Mouse (Mus musculus): Measurements from ENCODE around the gene Hoxc8.

Gene Hoxc8

DNA sequence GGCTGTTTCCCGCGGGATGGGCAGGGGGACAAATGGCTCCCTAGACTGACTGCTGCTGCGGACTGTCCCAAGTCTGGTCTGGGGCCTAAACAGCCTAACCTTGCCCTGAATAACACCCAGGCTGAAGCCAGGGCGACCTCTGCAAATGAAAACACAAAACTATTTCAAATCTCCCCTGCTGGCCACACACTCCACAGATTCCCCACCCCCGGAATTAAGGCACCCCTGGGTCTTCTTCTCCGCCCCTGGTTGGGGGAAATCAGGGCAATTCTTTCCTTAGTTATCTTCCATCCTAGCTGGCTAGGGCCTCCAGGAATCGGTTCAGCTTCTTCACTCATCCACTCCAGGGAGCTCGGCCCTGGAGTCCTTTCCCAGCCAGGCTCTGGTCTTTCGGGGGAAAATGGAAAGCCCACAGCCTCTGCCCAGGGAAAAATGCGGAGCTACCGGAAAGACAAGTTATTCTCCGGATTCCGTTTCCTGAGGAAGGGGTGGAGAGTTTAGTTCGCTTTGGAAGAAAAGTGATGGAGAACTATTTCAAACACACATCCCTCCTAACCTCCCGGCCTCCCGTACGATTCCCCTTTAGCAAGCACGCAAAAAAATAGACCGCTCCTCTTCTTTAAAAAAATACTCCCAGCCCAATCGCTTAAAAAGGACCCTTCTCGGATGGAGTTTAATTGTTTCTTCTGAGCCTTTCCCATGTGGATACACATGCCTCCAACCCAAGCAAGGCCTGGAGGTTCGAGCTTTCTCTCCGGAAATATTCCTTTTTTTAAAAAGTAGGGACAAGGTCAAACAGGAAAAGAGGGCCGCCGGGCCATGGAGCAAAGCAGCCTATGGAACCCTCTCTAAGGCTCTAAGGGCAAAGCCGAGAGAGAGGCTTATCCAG is 25.2 kb upstream of the Hoxc8 start:
- no peak for DNase-seq (ENCODE audit: low read depth, low spot score)

DNA sequence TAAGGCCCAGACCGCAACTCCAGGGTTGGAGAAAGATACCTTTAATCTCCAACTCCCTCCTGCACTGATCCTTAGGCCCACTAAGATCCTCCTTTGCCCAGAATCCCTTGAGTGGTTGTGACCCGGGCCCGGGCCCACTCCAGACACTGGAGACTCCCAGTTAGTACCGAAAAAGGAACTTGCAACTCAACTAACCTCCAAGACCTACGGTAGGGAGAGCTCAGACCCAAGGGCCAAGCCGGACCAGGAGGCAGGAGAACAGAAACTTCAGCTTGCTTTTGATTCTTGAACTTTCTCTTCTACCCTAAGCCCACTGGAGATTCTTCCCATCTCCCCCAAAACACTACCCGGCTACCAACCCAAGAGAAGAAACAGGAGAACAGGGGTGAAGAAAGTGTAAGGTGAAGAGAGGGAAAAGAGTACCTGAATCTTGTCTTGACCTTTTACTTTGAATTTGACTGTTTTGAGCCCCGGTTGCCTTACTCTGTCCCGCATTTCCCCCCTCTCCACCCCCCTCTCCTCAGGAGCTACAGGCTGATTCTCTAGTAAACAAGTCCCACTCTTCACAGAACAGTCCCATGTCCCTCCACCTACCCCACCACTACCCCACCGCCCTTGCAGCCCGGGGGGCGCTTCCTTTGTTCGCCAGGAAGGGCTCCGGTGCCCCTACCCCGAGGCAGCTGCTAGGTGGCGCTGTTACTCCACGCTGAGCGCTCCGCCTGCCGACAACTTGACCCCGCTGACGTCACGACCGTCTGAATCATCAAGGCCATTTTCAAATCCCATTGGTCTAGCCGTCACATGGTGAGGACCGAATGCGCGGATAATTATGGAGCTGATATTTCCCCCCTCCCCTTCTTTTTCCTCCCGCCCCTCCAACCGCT is 24.3 kb upstream of the Hoxc8 start:
- DNase-seq (ENCODE audit: low read depth, low spot score), result no peak

- DNase-seq (ENCODE audit: low read depth, low spot score), result no peak
These were observed 23.6 kb upstream of the Hoxc8 start, which contains the start of gene Hoxc10 for GRCm38 (mm10) chr15:102966776-102967311. TSS of gene Hoxc10 (plus strand) at chr15:102966796.

DNA sequence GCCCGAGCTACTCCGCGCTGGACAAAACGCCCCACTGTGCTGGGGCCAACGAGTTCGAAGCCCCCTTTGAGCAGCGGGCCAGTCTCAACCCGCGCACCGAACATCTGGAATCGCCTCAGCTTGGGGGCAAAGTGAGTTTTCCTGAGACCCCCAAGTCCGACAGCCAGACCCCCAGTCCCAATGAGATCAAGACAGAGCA is 23.2 kb upstream of the Hoxc8 start, which contains the start of gene Hoxc5:
Hoxc5 (plus strand) TSS at position 132 of the 199 bp plus-strand sequence.
- no peak for DNase-seq (ENCODE audit: low read depth, low spot score)

DNA sequence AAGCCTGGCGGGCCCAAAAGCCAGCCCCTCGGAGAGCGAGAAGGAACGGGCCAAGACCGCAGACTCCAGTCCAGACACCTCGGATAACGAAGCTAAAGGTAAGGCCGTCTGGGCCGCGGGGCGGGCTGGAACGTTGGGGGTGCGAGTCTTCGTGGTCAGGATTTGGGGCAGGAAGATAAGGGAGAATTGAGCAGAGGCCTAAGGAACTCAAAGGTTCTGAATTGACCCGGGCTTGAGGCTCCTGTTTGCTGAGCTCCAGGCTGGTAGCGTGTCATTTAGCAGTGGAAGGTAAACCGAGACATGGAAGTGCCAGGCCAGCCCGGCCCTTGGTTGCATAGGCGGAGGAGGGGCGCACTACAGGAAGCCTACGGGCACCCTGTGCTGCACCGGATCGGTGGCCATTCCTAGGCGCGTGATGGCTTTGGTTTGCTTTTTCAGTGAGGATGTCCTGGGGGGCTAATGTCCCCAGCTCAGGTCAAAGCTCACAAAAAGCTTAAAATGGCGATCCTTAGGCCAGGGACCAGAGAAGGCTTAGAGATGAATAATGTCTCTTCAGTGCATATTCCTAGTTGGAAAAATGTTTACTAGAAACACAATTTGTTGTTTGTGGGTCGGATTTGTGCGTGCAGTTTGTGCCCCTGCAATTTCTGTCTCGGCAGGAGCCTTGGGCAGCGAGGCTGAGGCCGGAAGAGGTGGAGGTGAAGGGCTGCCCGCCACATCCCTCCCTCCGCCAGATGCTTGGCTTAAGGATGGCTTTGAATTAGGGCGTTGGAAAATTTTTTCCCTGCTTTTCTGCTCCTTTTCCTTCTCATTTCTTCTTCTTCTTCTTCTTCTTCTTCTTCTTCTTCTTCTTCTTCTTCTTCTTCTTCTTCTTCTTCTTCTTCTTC is 22.7 kb upstream of the Hoxc8 start:
- DNase-seq (ENCODE audit: low read depth, low spot score), result no peak

DNA sequence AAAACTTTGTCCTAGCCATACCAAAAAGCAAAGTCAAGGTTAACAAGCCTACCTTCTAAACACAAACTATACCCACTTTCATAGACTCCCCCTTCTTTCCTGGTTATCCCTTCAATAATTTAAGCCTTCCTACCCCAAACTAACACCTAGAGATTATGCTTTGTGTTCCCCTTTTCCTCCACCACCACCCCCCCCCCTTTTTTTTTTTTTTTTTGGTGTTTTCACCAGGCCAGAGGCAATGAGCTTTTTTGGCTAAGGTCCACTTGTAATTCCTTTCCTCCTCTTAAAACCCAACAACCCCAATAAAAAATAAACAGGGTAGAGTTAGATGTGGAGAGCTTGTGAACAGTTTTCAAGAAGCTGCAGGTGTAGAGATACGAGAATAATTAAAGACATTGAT is 21.1 kb upstream of the Hoxc8 start:
- no peak for DNase-seq (ENCODE audit: low read depth, low spot score)

GRCm38 (mm10) chr15:102970740-102971139 is 19.7 kb upstream of the Hoxc8 start:
- no peak for DNase-seq (ENCODE audit: low read depth, low spot score)

DNA sequence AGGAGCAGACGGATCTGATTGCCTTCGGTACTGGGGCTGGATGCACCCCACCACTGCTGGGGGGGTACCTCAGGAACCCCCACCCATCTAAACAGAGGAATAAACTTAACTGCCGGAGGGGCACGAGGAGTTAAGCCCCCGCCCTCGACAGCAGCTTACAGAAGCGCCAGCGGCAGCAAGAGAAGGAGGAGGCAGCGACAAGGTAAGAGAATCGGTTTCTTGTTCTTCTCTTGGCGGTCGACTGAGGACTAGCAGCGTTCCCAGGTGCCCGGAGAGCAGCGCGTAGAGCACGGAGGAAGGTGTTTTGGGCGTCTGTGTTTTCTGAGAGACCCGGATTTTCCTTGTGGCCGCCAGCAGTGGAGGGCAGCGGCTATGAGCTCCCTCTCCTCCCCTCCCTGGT is 18.2 kb upstream of the Hoxc8 start:
- DNase-seq (ENCODE audit: low read depth, low spot score), result no peak

GRCm38 (mm10) chr15:102972753-102973152 is 17.7 kb upstream of the Hoxc8 start:
- DNase-seq (ENCODE audit: low read depth, low spot score), result no peak

DNA sequence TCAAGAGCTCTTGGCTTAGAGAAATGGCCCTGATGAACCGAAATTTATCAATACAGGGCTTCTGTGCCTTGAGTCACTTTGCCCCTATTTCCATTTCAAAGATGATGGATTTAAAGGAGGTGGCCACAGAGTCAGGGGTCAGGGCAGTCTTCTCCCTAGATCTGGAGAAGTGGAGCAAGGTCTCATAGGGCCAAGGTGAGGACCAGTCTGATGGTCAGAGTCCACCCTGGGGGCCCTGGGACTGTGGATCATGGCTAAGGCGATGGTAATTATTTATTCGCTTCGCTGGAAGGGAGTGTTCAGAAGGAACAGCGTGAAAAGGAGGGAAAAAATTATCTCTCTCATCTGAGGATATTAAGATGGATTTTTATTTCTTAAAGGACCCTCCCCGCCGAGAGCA is 15.4 kb upstream of the Hoxc8 start:
- DNase-seq (ENCODE audit: low read depth, low spot score), result no peak

GRCm38 (mm10) chr15:102975688-102976111 is 14.7 kb upstream of the Hoxc8 start:
- DNase-seq (ENCODE audit: low read depth, low spot score), result no peak

DNA sequence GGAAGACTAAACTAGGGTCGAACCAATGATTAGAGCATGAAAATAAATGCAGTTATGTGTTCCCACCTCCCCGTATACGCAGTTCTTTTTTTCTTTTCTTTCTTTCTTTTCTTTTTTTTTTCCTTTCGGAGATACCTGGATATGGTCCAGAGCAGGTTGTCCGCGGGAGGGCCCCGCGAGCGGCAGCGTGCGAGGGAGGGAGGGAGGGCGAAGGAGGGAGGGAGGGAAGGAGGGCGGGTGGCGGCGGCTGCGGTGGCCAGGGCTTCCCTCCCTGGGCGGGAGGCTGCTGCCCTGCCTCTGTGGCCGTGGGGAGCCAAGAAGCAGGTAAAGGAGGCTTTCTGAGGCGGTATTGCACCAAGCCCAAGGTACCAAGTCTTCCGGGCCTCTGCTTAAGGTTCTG is 14.2 kb upstream of the Hoxc8 start, which contains the start of gene Hoxc9:
Hoxc9 (plus strand) TSS at position 269 of the 400 bp plus-strand sequence.
- no peak for DNase-seq (ENCODE audit: low read depth, low spot score)

GRCm38 (mm10) chr15:102976631-102977422 is 13.6 kb upstream of the Hoxc8 start:
- no peak for DNase-seq (ENCODE audit: low read depth, low spot score)

DNA sequence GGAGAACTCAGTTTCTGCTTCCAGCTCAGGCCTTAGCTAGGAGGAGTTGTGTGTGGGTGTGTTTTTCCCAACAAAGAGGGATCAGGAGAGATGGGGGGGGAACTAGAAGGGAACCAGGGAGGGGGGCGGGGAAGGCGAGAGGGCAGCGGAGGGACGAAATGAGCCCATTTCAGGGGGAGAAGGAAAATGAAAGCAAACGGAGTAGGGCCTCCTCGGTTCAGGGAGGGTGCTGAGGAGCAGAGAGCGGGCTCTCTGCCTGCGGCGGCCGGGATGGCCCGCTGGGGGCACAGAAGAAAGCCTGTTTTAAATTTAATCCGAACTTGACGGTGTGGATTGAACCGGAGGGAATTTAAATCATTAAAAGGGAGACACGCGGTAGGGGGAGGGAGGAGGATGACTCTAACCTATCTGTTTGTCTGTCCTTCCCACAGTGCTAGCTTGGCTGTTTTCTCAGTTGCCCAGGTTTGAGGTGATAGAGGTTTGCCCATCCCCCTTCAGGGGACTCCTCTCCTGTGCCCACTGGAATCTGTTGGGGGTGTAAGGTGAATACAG is 12.9 kb upstream of the Hoxc8 start:
- no peak for DNase-seq (ENCODE audit: low read depth, low spot score)

GRCm38 (mm10) chr15:102978615-102979515 is 11.5 kb upstream of the Hoxc8 start:
- no peak for DNase-seq (ENCODE audit: low read depth, low spot score)

GRCm38 (mm10) chr15:102979936-102980335 is 10.5 kb upstream of the Hoxc8 start:
- DNase-seq (ENCODE audit: low read depth, low spot score), result no peak

DNA sequence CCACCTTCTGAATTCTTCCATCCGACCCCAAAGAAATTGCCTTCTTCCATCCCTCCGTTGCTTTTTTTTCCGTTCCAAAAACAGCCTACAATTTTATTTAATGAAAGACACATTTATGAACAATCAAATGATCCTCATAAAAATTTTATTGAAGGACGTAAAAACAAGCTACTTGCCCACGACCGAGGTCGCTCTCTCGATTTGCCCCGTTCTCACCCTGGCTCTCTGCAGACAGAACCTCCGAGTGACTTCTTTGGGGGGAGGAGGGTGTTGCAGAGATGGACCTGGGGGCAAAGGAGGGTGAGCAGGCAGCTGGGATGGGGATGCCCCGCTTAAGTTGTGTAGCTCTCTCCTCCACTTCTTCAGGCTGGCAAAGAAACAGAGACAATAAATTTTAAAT is 10.1 kb upstream of the Hoxc8 start:
- DNase-seq (ENCODE audit: low read depth, low spot score), result no peak

- no peak for DNase-seq (ENCODE audit: low read depth, low spot score)
These were observed 9.5 kb upstream of the Hoxc8 start for GRCm38 (mm10) chr15:102980912-102981311.
